Mouse (Mus musculus) ES-E14 (cell line): Measurements from ENCODE around the gene Hrh3.

ENCODE experiments used
- HCFC1 ChIP-seq: IDR thresholded peaks from 2 replicates; pipeline ENCODE4 v1.6.1; 2012; ENCODE audit warnings: low read length, inconsistent platforms, borderline replicate concordance; ENCODE audit not compliant: insufficient read depth
- MAFK ChIP-seq: IDR thresholded peaks from 2 replicates; pipeline ENCODE4 v1.6.1; 2014; ENCODE audit warnings: mild to moderate bottlenecking, low read depth, low read length, inconsistent platforms; ENCODE audit not compliant: insufficient read depth
- ZC3H11A ChIP-seq: IDR thresholded peaks from 2 replicates; pipeline ENCODE4 v1.6.1; 2012; ENCODE audit warnings: low read depth, mild to moderate bottlenecking, inconsistent platforms, low read length, borderline replicate concordance

DNA sequence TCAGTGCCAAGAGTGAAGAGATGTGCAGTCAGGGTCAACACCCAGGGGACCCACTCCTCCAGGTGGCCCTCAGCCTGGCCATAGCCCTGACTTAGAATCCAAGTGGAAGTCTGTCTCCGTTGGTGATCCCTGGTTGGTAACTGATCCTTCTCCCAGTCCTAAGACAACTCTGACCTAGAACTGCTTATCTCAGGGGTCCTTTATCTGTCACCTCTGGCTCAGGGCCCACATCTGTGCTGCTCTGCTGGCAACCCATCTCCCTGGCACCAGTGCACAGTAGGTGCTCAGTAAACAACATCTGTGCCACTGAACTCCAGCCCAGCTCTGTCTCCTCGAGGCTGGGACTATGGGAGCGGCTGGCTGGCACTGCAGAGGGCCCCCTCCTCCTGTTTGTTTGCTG is 6.7 kb downstream of the Hrh3 start:
- TF ChIP-seq ZC3H11A (no peak), MAFK (no peak), HCFC1 (no peak)
